Mouse (Mus musculus) erythroblast, embryonic 14.5 days (primary cell): ENCODE data around the gene Klhl32. TPM values are rescaled to one million over a fixed set of nuclear protein-coding genes. Genes with fewer than 3 reads are reported as not detected.

Experiments used
- H3K27me3 ChIP-seq: 2 replicates; pipeline ENCODE4 v1.6.1; 2012; ENCODE audit warnings: inconsistent platforms; ENCODE audit not compliant: control insufficient read depth
- H3K36me3 ChIP-seq: 2 replicates; pipeline ENCODE4 v1.6.1; 2012; ENCODE audit warnings: mild to moderate bottlenecking, inconsistent platforms; ENCODE audit not compliant: control insufficient read depth
- H3K4me1 ChIP-seq: 2 replicates; pipeline ENCODE4 v1.6.1; 2012; ENCODE audit warnings: inconsistent platforms; ENCODE audit not compliant: control insufficient read depth
- H3K4me3 ChIP-seq: replicated peaks from 2 replicates; pipeline ENCODE3; 2012; ENCODE audit warnings: moderate library complexity, mild to moderate bottlenecking, inconsistent platforms
- H3K9me3 ChIP-seq: 2 replicates; pipeline ENCODE4 v1.6.1; 2012; ENCODE audit warnings: low read length, inconsistent platforms, mixed read lengths; ENCODE audit not compliant: control insufficient read depth
- GATA1 ChIP-seq: IDR thresholded peaks from 2 replicates; pipeline ENCODE4 v1.6.1; 2012; ENCODE audit warnings: low read length, inconsistent platforms, mixed read lengths
- TAL1 ChIP-seq: IDR thresholded peaks from 3 replicates; pipeline ENCODE4 v1.6.1; 2012; ENCODE audit warnings: low read length, inconsistent platforms, mixed read lengths
- polyA plus RNA-seq: library from polyadenylated mRNA; stranded (reverse); fragments of >175 nt; gene quantifications from 2 replicates; pipeline ENCODE4 v1.2.3, GENCODE M21; 2012

Klhl32 gene
- polyA plus RNA-seq, 1 experiment, result 0.01 TPM

DNA sequence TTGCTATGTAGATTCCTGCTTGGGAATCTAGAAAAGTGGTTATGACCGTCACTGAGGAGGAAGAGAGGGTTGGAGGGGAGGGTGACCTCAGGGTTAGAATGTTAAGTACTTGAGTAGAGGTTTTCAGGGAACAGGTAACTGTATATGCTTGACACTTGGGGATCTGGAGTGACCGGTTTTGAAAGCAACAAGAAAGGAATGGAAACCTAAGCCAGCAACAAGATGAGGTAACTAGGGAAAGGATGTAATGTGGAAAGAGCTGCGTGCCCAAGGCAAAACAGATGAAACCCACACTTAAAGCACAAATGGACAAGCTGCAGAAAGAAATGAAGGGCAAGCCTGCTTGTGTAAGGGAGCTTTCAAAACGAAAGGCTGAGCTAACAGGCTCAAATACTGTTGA lies 18.3 kb upstream of the Klhl32 start:
- no peaks in the 10 kb centered on the region for H3K4me1 ChIP-seq
- H3K27me3 ChIP-seq, result no peaks in the 10 kb centered on the region
- H3K36me3 ChIP-seq, result no peaks in the 10 kb centered on the region
- no peak for TF ChIP-seq TAL1
- no peak for TF ChIP-seq GATA1
- no peaks in the 10 kb centered on the region for H3K9me3 ChIP-seq
- H3K4me3 ChIP-seq, result no peak overlapping the region

DNA sequence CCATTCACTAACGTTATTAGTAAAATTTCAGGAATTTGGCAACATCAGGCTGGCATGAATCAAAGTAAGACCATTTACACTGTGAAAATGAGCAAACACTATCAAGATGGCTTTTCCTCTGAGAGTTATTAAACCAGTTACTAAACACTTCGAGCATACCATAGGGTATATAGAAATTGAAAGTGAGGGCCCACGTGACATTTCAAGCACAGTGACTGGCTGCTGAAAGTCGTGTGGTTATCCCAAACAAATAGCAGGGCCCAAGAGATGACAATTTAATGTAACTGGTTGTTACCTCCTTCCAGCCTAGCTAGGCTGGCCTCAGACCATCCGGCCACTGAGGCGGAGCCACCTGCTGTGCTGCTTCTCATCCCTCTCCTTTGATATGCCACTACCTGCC lies 14.8 kb upstream of the Klhl32 start:
- H3K9me3 ChIP-seq, result no peaks in the 10 kb centered on the region
- no peaks in the 10 kb centered on the region for H3K4me1 ChIP-seq
- no peaks in the 10 kb centered on the region for H3K36me3 ChIP-seq
- no peak overlapping the region for H3K4me3 ChIP-seq
- TF ChIP-seq TAL1 (no peak), GATA1 (no peak)
- H3K27me3 ChIP-seq, result no peaks in the 10 kb centered on the region

DNA sequence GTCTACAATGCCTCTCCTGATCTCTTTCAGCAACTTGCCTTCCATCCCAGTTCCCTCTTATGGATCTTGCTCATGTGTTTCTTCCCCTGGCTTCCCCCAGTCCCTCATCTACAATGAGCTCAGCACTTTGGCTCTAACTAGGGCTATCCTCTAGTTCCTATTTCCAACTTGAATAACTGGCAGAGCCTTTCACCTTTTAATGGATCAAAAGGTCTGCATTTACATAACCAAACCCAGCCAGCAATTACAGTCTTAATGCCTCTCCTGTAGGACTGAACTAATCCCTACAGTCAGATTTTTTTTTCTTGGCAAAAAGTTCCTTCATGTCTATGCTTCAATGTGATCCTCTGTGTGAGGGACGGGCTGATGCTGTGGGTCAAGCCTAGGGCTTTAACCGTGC lies 3.5 kb downstream of the Klhl32 start:
- TF ChIP-seq GATA1 (no peak), TAL1 (no peak)
- H3K4me1 ChIP-seq, result peaks cover 3% of the 10 kb centered on the region
- H3K36me3 ChIP-seq, result no peaks in the 10 kb centered on the region
- peaks cover 15% of the 10 kb centered on the region for H3K27me3 ChIP-seq
- no peak overlapping the region for H3K4me3 ChIP-seq
- no peaks in the 10 kb centered on the region for H3K9me3 ChIP-seq

DNA sequence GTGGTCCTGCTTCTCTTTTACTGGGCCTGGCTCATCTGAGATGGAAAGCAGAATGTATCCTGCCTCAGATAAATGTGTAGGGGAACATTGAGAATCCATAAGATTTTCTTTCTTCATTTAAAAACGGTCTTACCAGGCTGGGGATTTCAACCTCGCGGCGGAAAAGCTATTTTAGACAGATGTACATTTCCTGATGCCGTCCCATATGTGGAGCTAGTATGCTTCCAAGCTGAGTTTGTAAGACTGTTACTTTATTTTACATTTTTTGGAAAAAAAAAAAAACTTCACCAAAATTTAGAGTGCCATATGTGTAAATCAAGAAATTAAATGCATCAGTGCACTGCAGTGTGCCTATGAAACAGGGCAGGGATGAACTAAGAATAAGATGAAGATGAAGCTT lies 5.4 kb downstream of the Klhl32 start:
- TF ChIP-seq GATA1 (no peak), TAL1 (no peak)
- H3K4me3 ChIP-seq, result no peak overlapping the region
- no peaks in the 10 kb centered on the region for H3K9me3 ChIP-seq
- peaks cover 8% of the 10 kb centered on the region for H3K27me3 ChIP-seq
- H3K36me3 ChIP-seq, result no peaks in the 10 kb centered on the region
- H3K4me1 ChIP-seq, result no peaks in the 10 kb centered on the region; the same call in 1 of the 2 replicates

GRCm38 (mm10) chr4:24838567-24838966 lies 12.4 kb downstream of the Klhl32 start:
- TF ChIP-seq TAL1 (no peak), GATA1 (no peak)
- no peaks in the 10 kb centered on the region for H3K4me1 ChIP-seq
- H3K36me3 ChIP-seq, result no peaks in the 10 kb centered on the region
- H3K27me3 ChIP-seq, result no peaks in the 10 kb centered on the region
- no peak overlapping the region for H3K4me3 ChIP-seq
- no peaks in the 10 kb centered on the region for H3K9me3 ChIP-seq

DNA sequence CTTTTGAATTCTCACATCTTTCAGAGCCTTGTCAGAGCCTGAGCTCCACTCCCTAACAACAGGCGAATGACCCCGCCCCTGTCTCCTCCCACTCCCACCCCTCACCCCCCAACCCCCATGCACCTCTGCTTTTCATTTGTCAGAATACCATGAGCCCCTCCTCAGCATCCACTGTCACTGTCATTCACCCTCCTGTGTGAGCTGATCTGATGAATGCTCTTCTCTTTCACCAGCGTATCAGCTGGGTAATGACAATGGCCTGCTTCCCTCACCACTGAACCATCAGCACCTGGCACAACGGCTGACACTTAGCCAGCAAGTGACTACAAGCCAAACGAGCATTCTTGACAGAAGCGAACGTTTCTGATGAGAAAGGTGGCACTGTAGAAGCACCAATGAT lies 15.4 kb downstream of the Klhl32 start:
- no peak for TF ChIP-seq GATA1
- TF ChIP-seq TAL1, result no peak
- Histone ChIP-seq H3K27me3 (no peaks in the 10 kb centered on the region), H3K4me3 (no peak overlapping the region), H3K4me1 (no peaks in the 10 kb centered on the region), H3K9me3 (no peaks in the 10 kb centered on the region), H3K36me3 (no peaks in the 10 kb centered on the region)

- H3K36me3 ChIP-seq, result no peaks in the 10 kb centered on the region
- H3K27me3 ChIP-seq, result no peaks in the 10 kb centered on the region
- H3K9me3 ChIP-seq, result no peaks in the 10 kb centered on the region
- no peaks in the 10 kb centered on the region for H3K4me1 ChIP-seq
- TF ChIP-seq TAL1, result no peak
- no peak for TF ChIP-seq GATA1
- H3K4me3 ChIP-seq, result no peak overlapping the region
Observed at GRCm38 (mm10) chr4:24808316-24808715, 42.6 kb downstream of the Klhl32 start.

DNA sequence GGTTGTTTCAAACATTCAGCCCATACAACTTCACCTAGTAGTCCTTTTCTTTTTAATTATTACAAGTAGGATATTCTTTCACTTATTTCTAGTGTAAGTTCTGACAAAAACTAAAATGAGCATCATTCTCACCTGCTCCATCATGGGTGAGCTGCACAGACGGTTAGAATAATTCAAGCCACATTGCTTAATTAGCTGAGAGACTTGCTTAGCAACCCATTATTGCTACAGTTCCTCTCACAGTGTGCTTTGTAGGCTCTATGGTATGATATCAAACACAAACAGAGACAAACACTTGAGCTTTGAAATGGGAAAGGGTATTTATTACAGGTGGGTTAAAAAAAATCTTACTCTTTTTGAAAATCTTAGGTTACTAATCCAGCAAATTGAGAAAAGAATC lies 49.0 kb downstream of the Klhl32 start:
- no peaks in the 10 kb centered on the region for H3K27me3 ChIP-seq
- no peak for TF ChIP-seq GATA1
- no peak for TF ChIP-seq TAL1
- no peaks in the 10 kb centered on the region for H3K36me3 ChIP-seq
- no peaks in the 10 kb centered on the region for H3K9me3 ChIP-seq
- H3K4me1 ChIP-seq, result no peaks in the 10 kb centered on the region
- no peak overlapping the region for H3K4me3 ChIP-seq

DNA sequence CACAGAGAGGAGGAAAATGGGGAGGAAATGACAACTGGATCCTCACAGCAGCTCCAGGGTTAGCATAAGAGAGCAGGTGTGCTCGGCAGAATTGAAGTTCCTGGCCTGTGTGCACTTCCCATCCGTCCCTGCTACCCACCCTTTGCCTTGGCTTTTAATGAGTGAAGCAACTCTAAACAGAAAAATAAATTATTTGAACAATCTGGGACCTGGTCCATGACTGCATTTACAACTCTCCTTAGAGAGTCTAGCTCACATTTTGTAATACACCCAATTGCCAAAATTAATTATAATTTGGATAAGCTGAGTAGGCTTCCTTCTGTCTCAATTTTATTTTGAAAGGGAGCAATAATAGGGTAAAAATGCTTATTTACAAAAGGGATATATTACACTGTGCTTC lies 49.6 kb downstream of the Klhl32 start:
- H3K27me3 ChIP-seq, result no peaks in the 10 kb centered on the region
- TF ChIP-seq GATA1, result no peak
- TF ChIP-seq TAL1, result no peak
- no peaks in the 10 kb centered on the region for H3K4me1 ChIP-seq
- H3K4me3 ChIP-seq, result no peak overlapping the region
- H3K36me3 ChIP-seq, result no peaks in the 10 kb centered on the region
- H3K9me3 ChIP-seq, result no peaks in the 10 kb centered on the region

- TF ChIP-seq TAL1 (no peak), GATA1 (no peak)
- no peaks in the 10 kb centered on the region for H3K36me3 ChIP-seq
- H3K4me1 ChIP-seq, result no peaks in the 10 kb centered on the region
- H3K4me3 ChIP-seq, result no peak overlapping the region
- no peaks in the 10 kb centered on the region for H3K9me3 ChIP-seq
- H3K27me3 ChIP-seq, result no peaks in the 10 kb centered on the region
Observed at GRCm38 (mm10) chr4:24800345-24800936, 50.5 kb downstream of the Klhl32 start.
